Mouse (Mus musculus): Measurements from ENCODE around the gene Pcyt1b. TPM values are rescaled to one million over a fixed set of nuclear protein-coding genes. Genes with fewer than 3 reads are reported as not detected.

The Pcyt1b gene
- polyA plus RNA-seq, 1 experiment: 1.4 TPM

DNA sequence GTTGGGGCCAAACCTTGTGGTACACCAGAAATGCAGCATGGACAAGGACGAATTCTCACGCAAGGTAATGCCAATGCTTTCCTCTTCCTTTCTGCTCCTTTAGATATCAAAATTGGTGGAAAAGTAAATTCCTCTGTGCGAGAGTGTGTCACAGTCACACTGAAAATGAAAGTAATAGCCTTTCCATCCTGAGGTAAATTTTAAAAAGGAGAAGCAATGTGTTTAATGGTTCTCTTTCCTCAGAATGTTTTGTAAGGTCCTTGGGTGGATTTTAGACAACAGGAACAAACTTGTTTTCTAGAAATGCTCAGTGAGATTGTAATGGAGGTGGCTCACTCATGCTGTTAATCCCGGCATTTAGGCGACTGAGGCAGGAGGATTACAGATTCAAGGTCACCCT lies 490 bp downstream of the Pcyt1b start:
- Histone ChIP-seq H3K27me3 (ENCODE audit: control insufficient read depth, insufficient read depth, low read length) (no peaks in the 10 kb centered on the region), H3K36me3 (ENCODE audit: control insufficient read depth, insufficient read depth, low read length) (no peaks in the 10 kb centered on the region), H3K4me1 (ENCODE audit: control insufficient read depth, insufficient read depth, low read length) (no peaks in the 10 kb centered on the region), H3K4me3 (ENCODE audit: control insufficient read depth, low read depth, low read length) (no peak overlapping the region), H3K27ac (ENCODE audit: control insufficient read depth, insufficient read depth, low read depth, low read length) (no peak overlapping the region)
- TF ChIP-seq POLR2A (IDR thresholded peaks at IDR 0.05; ENCODE audit: control insufficient read depth, low read depth, low read length): no peak
- no peak for TF ChIP-seq CTCF (IDR thresholded peaks at IDR 0.05; ENCODE audit: control insufficient read depth, insufficient read depth, insufficient replicate concordance, low read depth, low read length)

DNA sequence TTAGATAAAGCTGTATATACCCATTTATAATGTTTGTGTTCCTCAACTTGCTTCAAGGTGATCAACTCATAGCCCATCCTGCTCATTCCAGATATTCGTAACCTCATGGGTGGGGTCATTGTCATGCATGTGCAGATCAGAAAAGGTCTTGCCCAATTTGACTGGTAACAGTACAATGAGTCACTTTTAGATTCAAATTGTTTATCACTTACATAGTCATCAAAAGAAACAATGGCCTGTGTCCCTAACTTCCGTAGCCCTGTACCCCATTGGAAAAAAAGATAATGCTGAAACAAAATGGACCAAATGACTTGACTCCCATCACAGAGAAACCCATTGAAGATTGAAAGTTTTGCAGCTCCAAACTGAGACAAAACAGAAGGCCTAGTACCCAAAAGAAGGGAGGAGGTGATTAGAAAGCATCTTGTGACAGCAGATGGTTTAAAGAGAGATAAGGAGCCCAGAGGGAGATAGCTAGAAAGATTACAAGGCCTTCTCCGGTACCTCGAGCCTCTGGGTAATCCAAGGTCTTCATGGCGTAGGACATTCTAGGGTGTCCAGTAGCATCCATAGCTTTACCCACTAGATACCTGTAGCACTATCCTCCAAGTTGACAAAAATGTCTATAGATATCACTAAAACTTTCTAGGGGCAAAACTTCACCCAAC lies 9.4 kb downstream of the Pcyt1b start:
- no peak for TF ChIP-seq POLR2A (IDR thresholded peaks at IDR 0.05; ENCODE audit: control insufficient read depth, low read depth, low read length)
- no peaks in the 10 kb centered on the region for H3K27me3 ChIP-seq (ENCODE audit: control insufficient read depth, insufficient read depth, low read length)
- no peaks in the 10 kb centered on the region for H3K4me1 ChIP-seq (ENCODE audit: control insufficient read depth, insufficient read depth, low read length)
- no peak overlapping the region for H3K4me3 ChIP-seq (ENCODE audit: control insufficient read depth, low read depth, low read length)
- H3K36me3 ChIP-seq (ENCODE audit: control insufficient read depth, insufficient read depth, low read length): no peaks in the 10 kb centered on the region
- no peak overlapping the region for H3K27ac ChIP-seq (ENCODE audit: control insufficient read depth, insufficient read depth, low read depth, low read length)

DNA sequence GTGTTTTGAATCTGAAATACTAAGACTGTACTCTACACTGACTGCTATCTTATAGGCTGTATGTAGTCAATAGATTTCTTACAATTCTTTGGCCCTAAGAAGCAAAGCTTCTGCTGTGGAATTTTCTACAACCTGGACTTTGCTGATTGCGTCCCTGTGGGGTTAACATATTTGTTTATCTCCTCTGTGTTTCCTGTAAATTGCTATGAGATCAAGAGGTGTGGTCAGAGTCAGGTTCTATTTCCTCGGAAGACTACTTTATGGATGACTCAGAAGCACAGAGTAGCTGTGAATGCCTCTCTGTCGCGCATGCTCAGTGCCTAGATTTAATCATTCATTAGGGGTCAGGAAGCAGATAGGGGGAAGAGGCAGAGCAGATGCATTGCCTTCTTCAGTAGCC lies 10.1 kb downstream of the Pcyt1b start:
- Histone ChIP-seq H3K27ac (ENCODE audit: control insufficient read depth, insufficient read depth, low read depth, low read length) (no peak overlapping the region), H3K27me3 (ENCODE audit: control insufficient read depth, insufficient read depth, low read length) (no peaks in the 10 kb centered on the region), H3K4me1 (ENCODE audit: control insufficient read depth, insufficient read depth, low read length) (no peaks in the 10 kb centered on the region), H3K4me3 (ENCODE audit: control insufficient read depth, low read depth, low read length) (no peak overlapping the region), H3K36me3 (ENCODE audit: control insufficient read depth, insufficient read depth, low read length) (no peaks in the 10 kb centered on the region)
- TF ChIP-seq CTCF (IDR thresholded peaks at IDR 0.05; ENCODE audit: control insufficient read depth, insufficient read depth, insufficient replicate concordance, low read depth, low read length): no peak
- no peak for TF ChIP-seq POLR2A (IDR thresholded peaks at IDR 0.05; ENCODE audit: control insufficient read depth, low read depth, low read length)

DNA sequence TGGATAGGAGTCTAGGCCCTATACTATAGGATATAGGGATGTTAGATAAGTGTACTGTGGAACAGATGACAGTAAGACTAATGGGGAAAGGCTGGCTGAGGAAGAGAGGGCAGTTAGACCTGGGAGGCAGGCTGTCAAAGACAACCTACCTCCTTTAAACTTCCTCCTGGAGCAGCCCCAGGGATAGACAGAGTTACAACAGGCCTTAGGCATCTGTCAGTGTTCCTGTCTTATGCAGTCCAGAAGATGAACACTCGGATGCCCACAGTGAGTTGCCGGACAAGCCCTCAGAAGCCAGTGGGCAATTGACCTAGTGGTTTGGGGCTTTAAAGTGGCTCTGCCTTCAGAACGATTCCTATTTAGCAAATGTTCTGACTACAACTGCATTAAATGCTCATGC lies 19.8 kb downstream of the Pcyt1b start:
- no peaks in the 10 kb centered on the region for H3K36me3 ChIP-seq (ENCODE audit: control insufficient read depth, insufficient read depth, low read length)
- H3K27ac ChIP-seq (ENCODE audit: control insufficient read depth, insufficient read depth, low read depth, low read length): no peak overlapping the region
- H3K4me1 ChIP-seq (ENCODE audit: control insufficient read depth, insufficient read depth, low read length): peaks cover 2% of the 10 kb centered on the region; the same call in 1 of the 2 replicates
- no peak overlapping the region for H3K4me3 ChIP-seq (ENCODE audit: control insufficient read depth, low read depth, low read length)
- TF ChIP-seq CTCF (IDR thresholded peaks at IDR 0.05; ENCODE audit: control insufficient read depth, insufficient read depth, insufficient replicate concordance, low read depth, low read length) (no peak), POLR2A (IDR thresholded peaks at IDR 0.05; ENCODE audit: control insufficient read depth, low read depth, low read length) (no peak)
- H3K27me3 ChIP-seq (ENCODE audit: control insufficient read depth, insufficient read depth, low read length): no peaks in the 10 kb centered on the region

DNA sequence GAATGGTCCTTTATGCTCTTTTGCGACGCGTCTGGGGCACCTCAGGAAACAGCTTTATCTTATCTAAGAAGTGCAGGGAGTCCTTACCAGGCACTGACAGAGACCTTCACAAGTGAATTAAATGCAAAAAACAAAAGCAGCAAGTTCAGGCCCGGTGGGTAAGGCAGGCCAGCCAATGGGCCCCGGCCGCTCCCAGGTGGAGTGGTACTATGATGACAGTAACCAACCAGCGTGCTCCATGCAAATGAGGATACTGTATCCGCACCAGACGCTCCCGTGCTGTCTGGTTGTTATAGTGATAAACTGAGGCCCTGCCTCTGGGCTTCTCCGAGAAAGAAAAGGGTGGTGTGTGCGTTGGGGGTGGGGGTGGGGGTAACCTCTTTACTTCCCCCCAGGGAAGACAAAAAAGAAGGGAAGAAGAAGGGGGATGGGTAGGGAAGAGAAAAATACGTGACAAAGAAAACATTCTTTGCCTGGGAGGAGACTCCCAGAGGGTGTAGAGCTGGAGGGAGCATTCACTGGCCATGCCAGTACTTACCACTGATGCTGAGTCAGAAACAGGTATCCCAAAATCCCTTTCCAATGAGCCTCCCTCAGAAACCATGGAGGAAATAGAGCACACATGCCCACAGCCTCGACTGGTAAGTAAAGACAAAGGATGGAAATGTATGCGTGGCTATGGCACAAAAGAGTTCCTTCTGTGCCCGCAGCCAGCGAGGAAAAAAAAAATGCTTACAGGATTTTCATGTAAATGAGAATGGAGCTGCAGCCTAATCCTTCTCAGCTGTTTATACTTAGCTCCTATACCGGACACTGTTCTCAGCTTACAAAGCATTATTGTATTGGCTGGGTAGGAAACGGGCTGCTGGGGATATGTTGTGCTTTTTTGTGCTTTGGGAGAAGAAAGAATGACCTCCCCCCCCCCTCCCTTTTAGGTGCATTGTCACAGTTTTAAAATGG lies 20.5 kb downstream of the Pcyt1b start:
- no peak overlapping the region; the same call in 1 of the 2 replicates for H3K4me3 ChIP-seq (ENCODE audit: control insufficient read depth, low read depth, low read length)
- no peak overlapping the region; the same call in 1 of the 2 replicates for H3K27ac ChIP-seq (ENCODE audit: control insufficient read depth, insufficient read depth, low read depth, low read length)
- H3K4me1 ChIP-seq (ENCODE audit: control insufficient read depth, insufficient read depth, low read length): peaks cover 2% of the 10 kb centered on the region; the same call in 1 of the 2 replicates
- TF ChIP-seq CTCF (IDR thresholded peaks at IDR 0.05; ENCODE audit: control insufficient read depth, insufficient read depth, insufficient replicate concordance, low read depth, low read length) (no peak), POLR2A (IDR thresholded peaks at IDR 0.05; ENCODE audit: control insufficient read depth, low read depth, low read length) (no peak)
- no peaks in the 10 kb centered on the region for H3K27me3 ChIP-seq (ENCODE audit: control insufficient read depth, insufficient read depth, low read length)
- no peaks in the 10 kb centered on the region for H3K36me3 ChIP-seq (ENCODE audit: control insufficient read depth, insufficient read depth, low read length)

DNA sequence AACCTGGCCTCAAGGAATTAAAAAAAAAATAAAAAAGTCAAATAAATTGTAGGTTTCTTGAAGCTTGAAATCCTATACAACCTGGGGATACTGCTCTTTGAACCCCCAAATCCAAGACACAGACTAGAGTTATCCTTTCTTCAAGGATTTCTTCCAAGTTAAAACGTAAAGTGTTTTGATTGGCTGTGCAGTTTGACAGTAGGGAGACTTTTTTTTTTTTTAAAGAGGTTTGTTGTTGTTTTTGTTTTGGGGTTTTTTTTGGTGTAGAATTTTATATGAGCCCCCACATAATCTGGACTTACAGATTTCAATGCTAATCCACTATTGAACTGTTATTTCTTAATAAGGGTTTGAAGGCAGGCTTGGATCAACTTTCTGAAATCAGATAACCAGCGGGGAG lies 21.6 kb downstream of the Pcyt1b start:
- Histone ChIP-seq H3K4me3 (ENCODE audit: control insufficient read depth, low read depth, low read length) (no peak overlapping the region), H3K36me3 (ENCODE audit: control insufficient read depth, insufficient read depth, low read length) (no peaks in the 10 kb centered on the region), H3K4me1 (ENCODE audit: control insufficient read depth, insufficient read depth, low read length) (peaks cover 2% of the 10 kb centered on the region; the same call in 1 of the 2 replicates), H3K27ac (ENCODE audit: control insufficient read depth, insufficient read depth, low read depth, low read length) (no peak overlapping the region), H3K27me3 (ENCODE audit: control insufficient read depth, insufficient read depth, low read length) (no peaks in the 10 kb centered on the region)
- TF ChIP-seq POLR2A (IDR thresholded peaks at IDR 0.05; ENCODE audit: control insufficient read depth, low read depth, low read length) (no peak), CTCF (IDR thresholded peaks at IDR 0.05; ENCODE audit: control insufficient read depth, insufficient read depth, insufficient replicate concordance, low read depth, low read length) (no peak)

DNA sequence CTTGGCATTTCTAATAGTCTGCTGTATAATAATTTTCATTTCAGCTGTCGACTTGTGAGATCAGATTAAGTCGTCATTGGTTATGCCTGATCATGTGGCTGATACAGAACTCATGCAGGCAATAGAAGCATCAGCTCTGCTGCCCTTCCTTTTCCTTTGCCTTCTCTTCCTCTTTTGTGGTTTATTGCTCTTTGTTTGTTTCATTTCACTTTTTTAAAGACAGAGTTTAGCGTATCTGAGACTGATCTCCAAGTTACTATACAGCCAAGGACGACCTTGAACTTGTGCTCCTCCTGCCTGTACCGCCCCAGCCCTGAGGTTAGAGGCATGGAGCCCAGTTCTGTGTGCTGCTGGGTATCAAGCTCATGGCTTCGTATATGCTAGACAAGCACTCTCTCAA lies 34.6 kb downstream of the Pcyt1b start:
- no peaks in the 10 kb centered on the region for H3K4me1 ChIP-seq (ENCODE audit: control insufficient read depth, insufficient read depth, low read length)
- H3K4me3 ChIP-seq (ENCODE audit: control insufficient read depth, low read depth, low read length): no peak overlapping the region
- TF ChIP-seq POLR2A (IDR thresholded peaks at IDR 0.05; ENCODE audit: control insufficient read depth, low read depth, low read length): no peak
- TF ChIP-seq CTCF (IDR thresholded peaks at IDR 0.05; ENCODE audit: control insufficient read depth, insufficient read depth, insufficient replicate concordance, low read depth, low read length): no peak
- no peak overlapping the region for H3K27ac ChIP-seq (ENCODE audit: control insufficient read depth, insufficient read depth, low read depth, low read length)
- no peaks in the 10 kb centered on the region for H3K36me3 ChIP-seq (ENCODE audit: control insufficient read depth, insufficient read depth, low read length)
- no peaks in the 10 kb centered on the region for H3K27me3 ChIP-seq (ENCODE audit: control insufficient read depth, insufficient read depth, low read length)
